Mouse (Mus musculus) naive thymus-derived CD4-positive, alpha-beta T cell, adult 2 months (primary cell): ENCODE results near the gene Whamm.
A peak's percentile ranks its signal among the peaks of the same experiment; 100 is the strongest.

Experiments used
- DNase-seq: peaks from one replicate; pipeline ENCODE4 v3.0.0-alpha.2; 2011; ENCODE audit warnings: low read depth

Whamm gene

GRCm38 (mm10) chr7:81571108-81571940, at the start of gene Whamm:
Gene Whamm (plus strand): TSS chr7:81571266.
- DNase-seq: peak; percentile 94

- DNase-seq: peak; percentile 97
These were observed 47.9 kb upstream of the Whamm start for GRCm38 (mm10) chr7:81523008-81523662.

- DNase-seq: no peak
These were observed 47.4 kb upstream of the Whamm start for GRCm38 (mm10) chr7:81523663-81524017.

GRCm38 (mm10) chr7:81528918-81529317, 42.1 kb upstream of the Whamm start:
- no peak for DNase-seq

- no peak for DNase-seq
These were observed 39.6 kb upstream of the Whamm start for GRCm38 (mm10) chr7:81531462-81531861.

- no peak for DNase-seq
These were observed 34.6 kb upstream of the Whamm start for GRCm38 (mm10) chr7:81536478-81536877.

- peak; percentile 51 for DNase-seq
These were observed 32.9 kb upstream of the Whamm start for GRCm38 (mm10) chr7:81538070-81538675.

- no peak for DNase-seq
These were observed 31.5 kb upstream of the Whamm start for GRCm38 (mm10) chr7:81539565-81539964.

- no peak for DNase-seq
These were observed 30.1 kb upstream of the Whamm start for GRCm38 (mm10) chr7:81540999-81541398.

- DNase-seq: no peak
These were observed 29.0 kb upstream of the Whamm start for GRCm38 (mm10) chr7:81541924-81542524.

GRCm38 (mm10) chr7:81542934-81543333, 28.1 kb upstream of the Whamm start:
- DNase-seq: no peak

- DNase-seq: peak; percentile 33
These were observed 22.2 kb upstream of the Whamm start for GRCm38 (mm10) chr7:81548864-81549263.

- no peak for DNase-seq
These were observed 17.5 kb upstream of the Whamm start for GRCm38 (mm10) chr7:81553589-81553988.

- peak; percentile 33 for DNase-seq
These were observed 16.7 kb upstream of the Whamm start for GRCm38 (mm10) chr7:81554369-81554768.

GRCm38 (mm10) chr7:81556839-81557238, 14.2 kb upstream of the Whamm start:
- no peak for DNase-seq

- no peak for DNase-seq
These were observed 13.6 kb upstream of the Whamm start for GRCm38 (mm10) chr7:81557252-81557984.

- DNase-seq: no peak
These were observed 13.1 kb upstream of the Whamm start for GRCm38 (mm10) chr7:81557985-81558360.

GRCm38 (mm10) chr7:81559231-81559980, 11.7 kb upstream of the Whamm start:
- DNase-seq: no peak

GRCm38 (mm10) chr7:81560101-81561049, 10.7 kb upstream of the Whamm start:
- no peak for DNase-seq

- DNase-seq: no peak
These were observed 9.9 kb upstream of the Whamm start for GRCm38 (mm10) chr7:81561211-81561610.
